Mouse (Mus musculus) adipocyte (in vitro differentiated cells): Measurements from ENCODE around the gene Incenp.
"Not testable (repeated sequence)": the region's sequence is repeated elsewhere in the genome, so short reads cannot be mapped to it uniquely, and the experiment has no call there.

ENCODE experiments used
- DNase-seq: peaks from one replicate; pipeline ENCODE4 v3.0.0-alpha.2; 2016; ENCODE audit warnings: low spot score

The Incenp gene

GRCm38 (mm10) chr19:9918176-9918861, 19.0 kb upstream of the Incenp start:
- DNase-seq, result no peak

- no peak for DNase-seq
These were observed 18.4 kb upstream of the Incenp start for GRCm38 (mm10) chr19:9917727-9918126.

GRCm38 (mm10) chr19:9915935-9916334, 16.6 kb upstream of the Incenp start:
- peak; percentile 93 for DNase-seq

GRCm38 (mm10) chr19:9914346-9914745, 15.0 kb upstream of the Incenp start:
- DNase-seq, result no peak

GRCm38 (mm10) chr19:9913784-9914183, 14.4 kb upstream of the Incenp start:
- no peak for DNase-seq

GRCm38 (mm10) chr19:9911314-9911754, 12.0 kb upstream of the Incenp start:
- DNase-seq, result peak; percentile 87

- no peak for DNase-seq
These were observed 10.0 kb upstream of the Incenp start for GRCm38 (mm10) chr19:9909351-9909750.

GRCm38 (mm10) chr19:9900696-9901095, 1.3 kb upstream of the Incenp start:
- not testable (repeated sequence) for DNase-seq

GRCm38 (mm10) chr19:9899780-9900146, 412 bp upstream of the Incenp start:
- DNase-seq, result no peak

GRCm38 (mm10) chr19:9898339-9899066, 848 bp downstream of the Incenp start:
- DNase-seq, result peak; percentile 87

GRCm38 (mm10) chr19:9896067-9896466, 3.3 kb downstream of the Incenp start:
- no peak for DNase-seq

GRCm38 (mm10) chr19:9886771-9887170, 12.6 kb downstream of the Incenp start:
- DNase-seq, result no peak

- no peak for DNase-seq
These were observed 13.0 kb downstream of the Incenp start for GRCm38 (mm10) chr19:9886348-9886747.

- DNase-seq, result no peak
These were observed 21.0 kb downstream of the Incenp start for GRCm38 (mm10) chr19:9878186-9878835.

GRCm38 (mm10) chr19:9865466-9865865, 33.9 kb downstream of the Incenp start:
- no peak for DNase-seq

GRCm38 (mm10) chr19:9864856-9865255, 34.5 kb downstream of the Incenp start:
- peak; percentile 32 for DNase-seq

- not testable (repeated sequence) for DNase-seq
These were observed 38.5 kb downstream of the Incenp start for GRCm38 (mm10) chr19:9860821-9861220.

- not testable (repeated sequence) for DNase-seq
These were observed 49.8 kb downstream of the Incenp start for GRCm38 (mm10) chr19:9849368-9850075.

GRCm38 (mm10) chr19:9847262-9847661, 52.1 kb downstream of the Incenp start, which contains the start of gene Scgb2a2:
Gene Scgb2a2, plus strand, starts transcription at chr19:9847562.
- DNase-seq, result no peak

- no peak for DNase-seq
These were observed 62.0 kb downstream of the Incenp start for GRCm38 (mm10) chr19:9837341-9837715.

GRCm38 (mm10) chr19:9836581-9837340, 62.6 kb downstream of the Incenp start:
- not testable (repeated sequence) for DNase-seq
